Mouse (Mus musculus) cerebellum, postnatal 10 days (tissue): ENCODE measurements around the gene Ppp2r2c.

ENCODE experiments used
- DNase-seq, 2 experiments: peaks; one replicate each; pipeline ENCODE4 v3.0.0; 2021; ENCODE audit warnings: mixed read lengths in 2 of 2

Gene Ppp2r2c

GRCm38 (mm10) chr5:36988124-36988780 is 119.9 kb downstream of the Ppp2r2c start:
- DNase-seq, result no peak

- peak; percentile 97 to 98 for DNase-seq
Observed at GRCm38 (mm10) chr5:36988781-36989624, 120.7 kb downstream of the Ppp2r2c start, which contains the start of gene Wfs1. TSS of gene Wfs1 (minus strand) at chr5:36989205.

- DNase-seq, result no peak
Observed at GRCm38 (mm10) chr5:36989625-36989977, 121.3 kb downstream of the Ppp2r2c start.

GRCm38 (mm10) chr5:36990196-36990595 is 121.9 kb downstream of the Ppp2r2c start:
- no peak for DNase-seq

GRCm38 (mm10) chr5:36990631-36991350 is 122.5 kb downstream of the Ppp2r2c start:
- DNase-seq, result no peak

- no peak for DNase-seq
Observed at GRCm38 (mm10) chr5:36996410-36996809, 128.1 kb downstream of the Ppp2r2c start.

- DNase-seq, result no peak
Observed at GRCm38 (mm10) chr5:36997996-36998395, 129.7 kb downstream of the Ppp2r2c start.

GRCm38 (mm10) chr5:37001002-37001401 is 132.7 kb downstream of the Ppp2r2c start:
- no peak for DNase-seq

GRCm38 (mm10) chr5:37002001-37002400 is 133.7 kb downstream of the Ppp2r2c start:
- DNase-seq, result peak; percentile 89 to 94
